Mouse (Mus musculus) gastrocnemius, postnatal 14 days (tissue): ENCODE data around the gene Armt1. TPM values are rescaled to one million over a fixed set of nuclear protein-coding genes. Genes with fewer than 3 reads are reported as not detected.
"Not testable (repeated sequence)": the region's sequence is repeated elsewhere in the genome, so short reads cannot be mapped to it uniquely, and the experiment has no call there.

Source experiments
- DNase-seq: peaks from one replicate; pipeline ENCODE4 v3.0.0; 2021; ENCODE audit warnings: mixed read lengths
- intact Hi-C: fragments of 180-260 bp; cut with DNase I; formaldehyde crosslinking; loops from one replicate; pipeline ENCODE4 v1.15.1; 2025; ENCODE audit warnings: low total_unique reads
- total RNA-seq, 2 experiments: library from RNA; stranded (reverse); gene quantifications; 2 replicates each; pipeline ENCODE4 v1.2.3; 2021

The Armt1 gene
- total RNA-seq, 2 experiments from 2014 or later: 9.4 TPM

GRCm38 (mm10) chr10:4431746-4432122 is 533 bp upstream of the Armt1 start:
- DNase-seq: no peak
- intact Hi-C loops: no loop called here

- no peak for DNase-seq
- intact Hi-C loops: no loop called here
Measured at GRCm38 (mm10) chr10:4432996-4433755, 909 bp downstream of the Armt1 start.

- intact Hi-C loops, DNase-seq: not testable (repeated sequence)
Measured at GRCm38 (mm10) chr10:4433871-4434270, 1.6 kb downstream of the Armt1 start.

- DNase-seq: no peak
- intact Hi-C loops: no loop called here
Measured at GRCm38 (mm10) chr10:4435416-4435815, 3.1 kb downstream of the Armt1 start.

- DNase-seq: no peak
- intact Hi-C loops: no loop called here
Measured at GRCm38 (mm10) chr10:4456409-4456808, 24.1 kb downstream of the Armt1 start.

GRCm38 (mm10) chr10:4460201-4460600 is 27.9 kb downstream of the Armt1 start:
- intact Hi-C loops: no loop called here
- no peak for DNase-seq

- no peak for DNase-seq
- intact Hi-C loops: no loop called here
Measured at GRCm38 (mm10) chr10:4465799-4466198, 33.5 kb downstream of the Armt1 start.

GRCm38 (mm10) chr10:4469406-4469805 is 37.1 kb downstream of the Armt1 start:
- no peak for DNase-seq

GRCm38 (mm10) chr10:4473591-4473993 is 41.3 kb downstream of the Armt1 start:
- no peak for DNase-seq
- intact Hi-C loops: no loop called here

More at GRCm38 (mm10) chr10:4469406-4469805, 37.1 kb downstream of the Armt1 start:
- intact Hi-C loops: no loop called here

- intact Hi-C loops: no loop called here
- DNase-seq: no peak
Measured at GRCm38 (mm10) chr10:4475431-4475830, 43.2 kb downstream of the Armt1 start.

GRCm38 (mm10) chr10:4476604-4477003 is 44.3 kb downstream of the Armt1 start:
- intact Hi-C loops: no loop called here

GRCm38 (mm10) chr10:4480929-4481328 is 48.7 kb downstream of the Armt1 start:
- no peak for DNase-seq
- intact Hi-C loops: no loop called here

More at GRCm38 (mm10) chr10:4476604-4477003, 44.3 kb downstream of the Armt1 start:
- no peak for DNase-seq

- intact Hi-C loops: no loop called here
- peak; percentile 19 for DNase-seq
Measured at GRCm38 (mm10) chr10:4481695-4482094, 49.4 kb downstream of the Armt1 start.

GRCm38 (mm10) chr10:4482355-4482754 is 50.1 kb downstream of the Armt1 start, which contains the start of gene Ccdc170:
Gene Ccdc170 (plus strand): TSS chr10:4482502.
- DNase-seq: peak; percentile 32
- intact Hi-C loops: no loop called here

GRCm38 (mm10) chr10:4483848-4484247 is 51.6 kb downstream of the Armt1 start:
- intact Hi-C loops: no loop called here
- no peak for DNase-seq

- intact Hi-C loops: no loop called here
- no peak for DNase-seq
Measured at GRCm38 (mm10) chr10:4484986-4485385, 52.7 kb downstream of the Armt1 start.

- no peak for DNase-seq
- intact Hi-C loops: no loop called here
Measured at GRCm38 (mm10) chr10:4489865-4490264, 57.6 kb downstream of the Armt1 start.

- DNase-seq: no peak
- intact Hi-C loops: no loop called here
Measured at GRCm38 (mm10) chr10:4491281-4491680, 59.0 kb downstream of the Armt1 start.

- DNase-seq: no peak
- intact Hi-C loops: no loop called here
Measured at GRCm38 (mm10) chr10:4492045-4492444, 59.8 kb downstream of the Armt1 start.

- DNase-seq: no peak
- intact Hi-C loops: no loop called here
Measured at GRCm38 (mm10) chr10:4492909-4493308, 60.6 kb downstream of the Armt1 start.

GRCm38 (mm10) chr10:4503251-4503650 is 71.0 kb downstream of the Armt1 start:
- DNase-seq: no peak
- intact Hi-C loops: no loop called here
